ENCODE assay signal across 30 mouse cellular contexts in the genomic region with DNA sequence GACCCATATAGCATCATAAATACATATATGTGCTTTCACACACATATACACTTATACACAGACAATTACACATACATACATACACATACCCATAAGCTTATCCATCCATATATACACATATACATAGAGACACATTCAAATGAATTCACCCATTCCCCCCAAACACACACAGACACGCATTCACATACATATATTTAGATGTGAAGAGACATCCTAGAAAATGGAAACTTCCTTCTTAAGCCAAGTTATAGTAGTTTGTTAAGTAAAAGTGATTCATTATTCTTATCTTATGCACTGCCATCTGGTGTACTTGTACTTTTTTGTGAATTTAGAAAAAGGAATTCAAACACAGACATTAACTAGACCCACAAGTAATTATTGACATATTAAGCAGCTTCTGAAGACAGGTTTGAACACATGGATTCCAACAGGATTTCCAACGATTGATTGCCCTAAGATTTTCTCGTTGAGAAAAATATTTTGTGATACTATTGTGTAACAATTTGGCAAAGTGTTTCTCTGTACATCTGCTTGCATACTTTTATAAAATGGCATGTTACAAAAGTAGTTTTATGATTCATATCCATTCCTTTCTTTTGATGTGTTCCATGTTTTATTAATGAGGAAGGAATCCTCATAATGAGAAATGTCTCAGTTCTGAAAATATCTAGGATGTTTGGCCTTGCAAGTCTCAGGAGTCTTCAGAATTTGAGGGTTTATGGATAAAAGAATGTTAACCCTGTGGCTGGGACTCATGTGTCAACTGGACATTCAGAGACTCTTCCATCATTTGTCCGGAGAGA.
DNase-seq lines count a peak whose midpoint lies in the region; ATAC-seq lines count a peak whose summit lies in the region.
"Had no signal": no experiment of that assay in that cellular context is flagged by ENCODE, and none has a peak within 500 bp of the region (broad histone marks: within the 10 kb centered on the region; RNA-seq: fewer than 3 reads in every experiment).

No protein-coding gene starts in this region.

- H3K9ac ChIP-seq in forebrain, embryonic 16.5 days (replicated peaks; ENCODE audit: low read depth, low read length) = no peak overlapping the region
- H3K9ac ChIP-seq in forebrain, embryonic 13.5 days = no peak overlapping the region
- H3K9ac ChIP-seq: embryonic facial prominence, embryonic 15.5 days; forebrain, embryonic 15.5 days; heart, embryonic 13.5 days; hindbrain, embryonic 14.5 days had no signal

- no peak for ATAC-seq in forebrain, embryonic 16.5 days
- ATAC-seq in forebrain, embryonic 13.5 days = no peak
- ATAC-seq: activated CD4-positive, CD25-positive, alpha-beta regulatory T cell, adult 4 months; CD4-positive, CD25-positive, alpha-beta regulatory T cell, adult 4 months; forebrain, embryonic 15.5 days; hindbrain, postnatal 0 days; inflammation-experienced regulatory T-cells, adult 6 months; intestine, embryonic 16.5 days had no signal

- H3K27me3 ChIP-seq in forebrain, embryonic 16.5 days (replicated peaks; ENCODE audit: control insufficient read depth, insufficient read depth, low read length) = no peaks in the 10 kb centered on the region
- H3K27me3 ChIP-seq in forebrain, embryonic 13.5 days = no peaks in the 10 kb centered on the region
- H3K27me3 ChIP-seq: embryonic facial prominence, embryonic 15.5 days; forebrain, embryonic 15.5 days; heart, embryonic 13.5 days had no signal

- H3K4me1 ChIP-seq in forebrain, embryonic 16.5 days (replicated peaks; ENCODE audit: control insufficient read depth, insufficient read depth, low read length) = no peaks in the 10 kb centered on the region
- H3K4me1 ChIP-seq in forebrain, embryonic 13.5 days = peaks cover 7% of the 10 kb centered on the region; the same call in 1 of the 2 replicates
- H3K4me1 ChIP-seq: embryonic facial prominence, embryonic 15.5 days; heart, embryonic 10.5 days; heart, embryonic 13.5 days had no signal

- 74% methylated on average over 4 of the region's 4 CpGs for WGBS in forebrain, embryonic 16.5 days
- WGBS in forebrain, embryonic 13.5 days = 93% methylated on average over 4 of the region's 4 CpGs

- peak overlapping the region; percentile 44 for H3K27ac ChIP-seq in forebrain, embryonic 16.5 days (ENCODE audit: low read length)
- H3K27ac ChIP-seq in forebrain, embryonic 13.5 days = no peak overlapping the region
- H3K27ac ChIP-seq: embryonic facial prominence, embryonic 15.5 days; forebrain, embryonic 15.5 days; heart, adult 2 months; heart, embryonic 10.5 days; heart, embryonic 13.5 days; hindbrain, embryonic 14.5 days; hindbrain, postnatal 0 days had no signal

- no peak overlapping the region for H3K4me3 ChIP-seq in forebrain, embryonic 16.5 days (replicated peaks; ENCODE audit: low read length)
- no peak overlapping the region for H3K4me3 ChIP-seq in forebrain, embryonic 13.5 days
- H3K4me3 ChIP-seq: embryonic facial prominence, embryonic 15.5 days; forebrain, embryonic 15.5 days; heart, adult 2 months; heart, embryonic 10.5 days; heart, embryonic 13.5 days had no signal

- DNase-seq in layer of hippocampus, adult 9-10 months (ENCODE audit: low spot score) = peak; percentile 17
- DNase-seq in layer of hippocampus, postnatal 25 days (ENCODE audit: extremely low spot score in 1 of 2, low spot score in 1 of 2) = no peak
- DNase-seq in Muller cell, postnatal 12 days (ENCODE audit: inconsistent ontology term) = peak; percentile 46
- DNase-seq in brain, adult 2 months (ENCODE audit: low read depth, low spot score) = peak; percentile 36
- no peak for DNase-seq in thymus, postnatal 14 days
- no peak for DNase-seq in lung, postnatal 10 days
- DNase-seq: adrenal gland, adult 8-10 months; adrenal gland, postnatal 36 days; cerebellum, adult 11-12 months; cerebellum, adult 8-10 months; cerebellum, postnatal 10 days; cerebellum, postnatal 36 days; embryo, embryonic 11 days; gastrocnemius, postnatal 10 days; gastrocnemius, postnatal 36 days; heart, adult 2 months; heart, postnatal 14 days; heart, postnatal 4 days had no signal

- no peaks in the 10 kb centered on the region for H3K9me3 ChIP-seq in forebrain, embryonic 16.5 days (ENCODE audit: control insufficient read depth, low read length)
- H3K9me3 ChIP-seq in forebrain, embryonic 13.5 days (replicated peaks) = no peaks in the 10 kb centered on the region
- H3K9me3 ChIP-seq: embryonic facial prominence, embryonic 15.5 days; forebrain, embryonic 15.5 days; heart, embryonic 10.5 days; heart, embryonic 13.5 days had no signal

- no peak overlapping the region for H3K4me2 ChIP-seq in forebrain, embryonic 16.5 days (ENCODE audit: low read length)
- no peak overlapping the region for H3K4me2 ChIP-seq in forebrain, embryonic 13.5 days
- H3K4me2 ChIP-seq: embryonic facial prominence, embryonic 15.5 days; forebrain, embryonic 15.5 days; heart, embryonic 13.5 days; hindbrain, embryonic 14.5 days had no signal

- no peaks in the 10 kb centered on the region for H3K36me3 ChIP-seq in forebrain, embryonic 16.5 days (ENCODE audit: control insufficient read depth, insufficient read depth)
- H3K36me3 ChIP-seq in forebrain, embryonic 13.5 days (ENCODE audit: poor library complexity, severe bottlenecking) = no peaks in the 10 kb centered on the region
- H3K36me3 ChIP-seq: embryonic facial prominence, embryonic 15.5 days; forebrain, embryonic 15.5 days; heart, embryonic 10.5 days; heart, embryonic 13.5 days had no signal

Comparison
In these comparisons a context has a peak if more than half of its experiments do, and no peak if none do; other contexts are left out.
1. DNase-seq: peak in layer of hippocampus, adult 9-10 months (single experiment), Muller cell, postnatal 12 days (single experiment) and brain, adult 2 months (single experiment); none in layer of hippocampus, postnatal 25 days (0 of 2), thymus, postnatal 14 days (single experiment) and lung, postnatal 10 days (single experiment).